Mouse (Mus musculus) liver, postnatal 0 days (tissue): ENCODE results near the gene Pithd1. TPM values are rescaled to one million over a fixed set of nuclear protein-coding genes. Genes with fewer than 3 reads are reported as not detected.
A peak's percentile ranks its signal among the peaks of the same experiment; 100 is the strongest.

Experiments used
- ATAC-seq: fragments of 200-750 bp; cut with Nextera tagmentation; 2 replicates; pipeline ENCODE4 v1.8.0; 2017; ENCODE audit warnings: mild to moderate bottlenecking, moderate library complexity
- DNase-seq: peaks from one replicate; pipeline ENCODE4 v3.0.0-alpha.2; 2016
- H3K27ac ChIP-seq: fragments of 300-500 bp; sonication (generic); 2 replicates; pipeline ENCODE4 v1.5.1; 2014; ENCODE audit warnings: antibody characterized with exemption, moderate library complexity, mild to moderate bottlenecking, low read depth
- H3K27me3 ChIP-seq: fragments of 300-500 bp; sonication (generic); 2 replicates; pipeline ENCODE4 v1.6.1; 2014; ENCODE audit warnings: low read length, control low read depth, mixed read lengths; ENCODE audit not compliant: insufficient read depth
- H3K36me3 ChIP-seq: fragments of 300-500 bp; sonication (generic); replicated peaks from 2 replicates; pipeline ENCODE4 v1.6.1; 2014; ENCODE audit warnings: mild to moderate bottlenecking, control low read depth, low read length, moderate library complexity, mixed read lengths; ENCODE audit not compliant: insufficient read depth
- H3K4me1 ChIP-seq: fragments of 300-500 bp; sonication (generic); 2 replicates; pipeline ENCODE4 v1.6.1; 2014; ENCODE audit warnings: antibody characterized with exemption, mild to moderate bottlenecking, control low read depth; ENCODE audit not compliant: insufficient read depth
- H3K4me2 ChIP-seq: fragments of 300-500 bp; sonication (generic); 2 replicates; pipeline ENCODE4 v1.6.1; 2014; ENCODE audit warnings: low read depth, mild to moderate bottlenecking, low read length, moderate library complexity, mixed read lengths
- H3K4me3 ChIP-seq: fragments of 300-500 bp; sonication (generic); 2 replicates; pipeline ENCODE4 v1.5.1; 2014; ENCODE audit warnings: low read depth, low read length
- H3K9ac ChIP-seq: fragments of 300-500 bp; sonication (generic); replicated peaks from 2 replicates; pipeline ENCODE4 v1.6.1; 2014; ENCODE audit warnings: mild to moderate bottlenecking, moderate library complexity
- H3K9me3 ChIP-seq: fragments of 300-500 bp; sonication (generic); 2 replicates; pipeline ENCODE4 v1.6.1; 2016; ENCODE audit warnings: mild to moderate bottlenecking, control low read depth, low read length, mixed read lengths
- CTCF ChIP-seq: sonication (generic); IDR thresholded peaks from 2 replicates; pipeline ENCODE4 v1.5.1; 2016; ENCODE audit warnings: antibody characterized with exemption, low read depth
- EP300 ChIP-seq: IDR thresholded peaks from 2 replicates; pipeline ENCODE4 v1.6.1; 2016; ENCODE audit warnings: antibody characterized with exemption, low read depth, mild to moderate bottlenecking
- WGBS: fragments of 180-500 bp; shearing (Covaris S2); extraction: QIAGEN DNeasy Blood & Tissue Kit; methylation state at CpG from one replicate; pipeline ENCODE4 v1.1.7; 2014; ENCODE audit not compliant: insufficient replicate concordance; 5-methylcytosine and 5-hydroxymethylcytosine counted together
- polyA plus RNA-seq: library from polyadenylated mRNA; unstranded; fragments of >200 nt; fragmentation: Nextera tagmentation; extraction: Ambion mirVana; gene quantifications from 2 replicates; pipeline ENCODE4 v1.2.1, GENCODE M21; 2015

Gene Pithd1
- polyA plus RNA-seq, 1 experiment from 2014 or later: 45.2 TPM

DNA sequence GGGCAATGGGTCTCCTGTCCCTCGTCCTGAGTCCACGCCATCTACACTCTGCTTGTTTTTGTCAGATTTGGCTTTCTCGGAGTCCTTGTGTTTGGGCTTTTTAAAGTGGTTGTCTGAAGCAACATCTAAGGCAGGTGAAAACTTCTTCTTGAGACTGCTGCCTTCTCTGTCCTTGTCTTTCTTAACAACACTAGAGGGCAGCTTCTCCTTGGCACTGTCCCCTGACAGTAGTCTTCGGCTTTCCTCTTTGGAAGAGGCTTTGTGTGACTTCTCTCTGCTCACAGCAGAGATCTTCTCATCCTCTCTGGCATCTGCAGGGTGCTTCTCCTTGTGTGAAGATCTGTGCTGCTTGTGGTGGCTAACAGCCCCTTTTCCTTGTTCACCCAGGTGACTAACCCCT lies 23.5 kb upstream of the Pithd1 start:
- 87% methylated on average over 4 of the region's 4 CpGs for WGBS
- Histone ChIP-seq H3K27ac (no peak overlapping the region), H3K4me2 (no peak overlapping the region), H3K4me1 (0 out of 2 replicates have a peak, but pooled peaks cover 5% of the 10 kb centered on the region), H3K27me3 (no peaks in the 10 kb centered on the region), H3K36me3 (peaks cover 75% of the 10 kb centered on the region), H3K9me3 (no peaks in the 10 kb centered on the region), H3K4me3 (no peak overlapping the region), H3K9ac (no peak overlapping the region)
- DNase-seq (no peak), ATAC-seq (no peak)
- no peak for TF ChIP-seq CTCF
- no peak for TF ChIP-seq EP300

GRCm38 (mm10) chr4:136008782-136009447 lies 21.9 kb upstream of the Pithd1 start:
- TF ChIP-seq CTCF (no peak), EP300 (no peak)
- 71% methylated on average over 8 of the region's 8 CpGs for WGBS

GRCm38 (mm10) chr4:136006821-136007220 lies 19.8 kb upstream of the Pithd1 start:
- Histone ChIP-seq H3K36me3 (peaks cover 87% of the 10 kb centered on the region), H3K27ac (0 out of 2 replicates have a peak overlapping the region, but pooled peaks have one; percentile 16), H3K4me3 (no peak overlapping the region), H3K9me3 (no peaks in the 10 kb centered on the region), H3K4me1 (0 out of 2 replicates have a peak, but pooled peaks cover 5% of the 10 kb centered on the region), H3K4me2 (no peak overlapping the region), H3K9ac (no peak overlapping the region), H3K27me3 (no peaks in the 10 kb centered on the region)
- no peak for DNase-seq
- 71% methylated on average over 3 of the region's 3 CpGs for WGBS
- no peak for ATAC-seq
- TF ChIP-seq CTCF (no peak), EP300 (no peak)

More at GRCm38 (mm10) chr4:136008782-136009447, 21.9 kb upstream of the Pithd1 start:
- no peaks in the 10 kb centered on the region for H3K27me3 ChIP-seq
- no peak overlapping the region for H3K4me2 ChIP-seq
- H3K4me1 ChIP-seq: 0 out of 2 replicates have a peak, but pooled peaks cover 5% of the 10 kb centered on the region
- no peak overlapping the region for H3K4me3 ChIP-seq
- ATAC-seq (peak; percentile 79), DNase-seq (peak; percentile 40)
- H3K36me3 ChIP-seq: peaks cover 88% of the 10 kb centered on the region
- H3K27ac ChIP-seq: peak overlapping the region; percentile 78
- no peak overlapping the region for H3K9ac ChIP-seq
- H3K9me3 ChIP-seq: no peaks in the 10 kb centered on the region

DNA sequence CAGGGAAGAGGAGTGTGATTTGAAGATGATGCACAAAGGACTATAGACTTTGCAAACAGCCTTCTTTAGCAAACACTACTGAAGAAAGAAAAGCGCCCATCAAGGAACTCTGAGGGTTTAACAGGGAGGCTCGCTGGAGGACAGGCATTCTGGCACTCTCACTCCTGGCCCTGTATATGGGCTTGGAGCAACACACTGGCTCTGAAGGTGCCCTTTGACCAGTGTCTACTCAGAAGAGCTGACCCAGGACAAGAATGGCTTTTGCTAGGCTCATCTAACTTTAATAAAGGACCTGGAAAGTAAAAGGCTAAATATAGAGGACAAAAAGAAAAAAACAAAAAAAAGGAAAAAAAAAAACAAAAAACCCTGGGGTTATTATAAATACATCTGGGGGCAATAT lies 17.9 kb upstream of the Pithd1 start:
- DNase-seq (no peak), ATAC-seq (no peak)
- H3K4me2 ChIP-seq: no peak overlapping the region
- no peak overlapping the region for H3K4me3 ChIP-seq
- H3K9me3 ChIP-seq: no peaks in the 10 kb centered on the region
- no peak overlapping the region for H3K27ac ChIP-seq
- H3K9ac ChIP-seq: no peak overlapping the region
- H3K4me1 ChIP-seq: 0 out of 2 replicates have a peak, but pooled peaks cover 5% of the 10 kb centered on the region
- TF ChIP-seq CTCF: no peak
- TF ChIP-seq EP300: no peak
- H3K36me3 ChIP-seq: peaks cover 69% of the 10 kb centered on the region
- WGBS: 92% methylated on average over 2 of the region's 2 CpGs
- no peaks in the 10 kb centered on the region for H3K27me3 ChIP-seq

DNA sequence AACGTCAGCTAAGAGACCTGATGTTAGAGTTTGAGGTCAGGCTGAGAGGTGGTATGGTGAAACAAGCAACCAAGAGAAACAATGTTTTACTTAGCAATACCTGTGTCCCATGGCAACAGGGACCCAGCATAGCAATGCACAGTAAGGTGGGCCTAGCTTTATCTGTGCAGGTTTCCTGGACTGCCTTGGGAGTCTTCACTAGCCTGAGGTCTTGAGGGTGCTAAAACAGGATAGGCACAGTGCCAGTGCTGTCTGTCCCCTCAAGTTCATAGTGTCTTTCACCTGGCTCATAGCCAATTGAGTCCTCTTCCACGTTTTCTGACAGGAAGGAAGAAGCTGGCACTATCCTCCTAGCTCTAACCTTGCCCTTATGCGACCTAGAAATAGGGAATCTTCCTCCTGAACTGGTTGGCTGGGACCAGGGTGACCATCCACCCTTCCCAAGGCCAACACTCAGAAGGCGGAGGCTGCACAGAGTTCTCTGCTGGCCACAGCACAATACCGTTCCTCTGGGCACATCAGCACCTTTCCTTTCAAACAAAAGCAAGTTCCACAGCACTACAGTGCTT lies 17.1 kb upstream of the Pithd1 start:
- no peak overlapping the region for H3K9ac ChIP-seq
- DNase-seq (no peak), ATAC-seq (no peak)
- no peaks in the 10 kb centered on the region for H3K9me3 ChIP-seq
- no peak overlapping the region for H3K4me3 ChIP-seq
- peaks cover 62% of the 10 kb centered on the region for H3K36me3 ChIP-seq
- H3K27me3 ChIP-seq: no peaks in the 10 kb centered on the region
- 72% methylated on average over 5 of the region's 5 CpGs for WGBS
- TF ChIP-seq CTCF (no peak), EP300 (no peak)
- no peak overlapping the region for H3K27ac ChIP-seq
- no peaks in the 10 kb centered on the region for H3K4me1 ChIP-seq
- H3K4me2 ChIP-seq: no peak overlapping the region

GRCm38 (mm10) chr4:135995118-135995517 lies 8.1 kb upstream of the Pithd1 start:
- Histone ChIP-seq H3K27me3 (no peaks in the 10 kb centered on the region), H3K36me3 (no peaks in the 10 kb centered on the region), H3K9ac (no peak overlapping the region), H3K4me2 (no peak overlapping the region), H3K27ac (peak overlapping the region; percentile 44; the same call in 1 of the 2 replicates), H3K4me1 (0 out of 2 replicates have a peak, but pooled peaks cover 2% of the 10 kb centered on the region), H3K4me3 (no peak overlapping the region), H3K9me3 (no peaks in the 10 kb centered on the region)
- ATAC-seq: peak; percentile 59; the same call in 1 of the 2 replicates
- TF ChIP-seq EP300 (no peak), CTCF (no peak)
- DNase-seq: no peak
- WGBS: 63% methylated on average over 4 of the region's 4 CpGs
